Mouse (Mus musculus): ENCODE measurements around the gene Vapb. TPM values are rescaled to one million over a fixed set of nuclear protein-coding genes. Genes with fewer than 3 reads are reported as not detected.

Gene Vapb
- polyA plus RNA-seq, 1 experiment from 2014 or later, result 4.7 TPM

- Histone ChIP-seq H3K27ac (ENCODE audit: low read depth) (peak overlapping the region; percentile 30; the same call in 1 of the 2 replicates), H3K4me3 (ENCODE audit: low read depth, low read length) (no peak overlapping the region), H3K4me1 (ENCODE audit: insufficient read depth) (peaks cover 4% of the 10 kb centered on the region; the same call in 1 of the 2 replicates), H3K4me2 (ENCODE audit: low read depth, low read length) (no peak overlapping the region), H3K9me3 (ENCODE audit: low read length) (no peaks in the 10 kb centered on the region), H3K9ac (replicated peaks) (no peak overlapping the region), H3K27me3 (ENCODE audit: insufficient read depth, low read length) (no peaks in the 10 kb centered on the region), H3K36me3 (replicated peaks; ENCODE audit: insufficient read depth, low read length) (no peaks in the 10 kb centered on the region)
- no peak for DNase-seq
- no peak for TF ChIP-seq EP300 (IDR thresholded peaks at IDR 0.05; ENCODE audit: low read depth)
- TF ChIP-seq CTCF (IDR thresholded peaks at IDR 0.05; ENCODE audit: low read depth), result no peak
- 53% methylated on average over 21 of the region's 21 CpGs for WGBS (ENCODE audit: insufficient replicate concordance)
- ATAC-seq, result no peak
Measured at GRCm38 (mm10) chr2:173794531-173795510, 57.5 kb downstream of the Vapb start.

GRCm38 (mm10) chr2:173795801-173796673 lies 58.7 kb downstream of the Vapb start:
- H3K4me1 ChIP-seq (ENCODE audit: insufficient read depth), result no peaks in the 10 kb centered on the region
- H3K4me2 ChIP-seq (ENCODE audit: low read depth, low read length), result no peak overlapping the region
- TF ChIP-seq CTCF (IDR thresholded peaks at IDR 0.05; ENCODE audit: low read depth) (no peak), EP300 (IDR thresholded peaks at IDR 0.05; ENCODE audit: low read depth) (no peak)
- no peak overlapping the region for H3K4me3 ChIP-seq (ENCODE audit: low read depth, low read length)
- H3K36me3 ChIP-seq (replicated peaks; ENCODE audit: insufficient read depth, low read length), result no peaks in the 10 kb centered on the region
- H3K9me3 ChIP-seq (ENCODE audit: low read length), result no peaks in the 10 kb centered on the region
- DNase-seq, result no peak
- WGBS (ENCODE audit: insufficient replicate concordance), result 63% methylated on average over 15 of the region's 15 CpGs
- no peak overlapping the region for H3K9ac ChIP-seq (replicated peaks)
- no peak for ATAC-seq
- H3K27ac ChIP-seq (ENCODE audit: low read depth), result no peak overlapping the region
- H3K27me3 ChIP-seq (ENCODE audit: insufficient read depth, low read length), result no peaks in the 10 kb centered on the region

- no peak overlapping the region for H3K4me3 ChIP-seq (ENCODE audit: low read depth, low read length)
- H3K27me3 ChIP-seq (ENCODE audit: insufficient read depth, low read length), result no peaks in the 10 kb centered on the region
- TF ChIP-seq CTCF (IDR thresholded peaks at IDR 0.05; ENCODE audit: low read depth) (no peak), EP300 (IDR thresholded peaks at IDR 0.05; ENCODE audit: low read depth) (no peak)
- no peak overlapping the region for H3K9ac ChIP-seq (replicated peaks)
- WGBS (ENCODE audit: insufficient replicate concordance), result 59% methylated on average over 4 of the region's 4 CpGs
- H3K4me2 ChIP-seq (ENCODE audit: low read depth, low read length), result no peak overlapping the region
- no peaks in the 10 kb centered on the region for H3K9me3 ChIP-seq (ENCODE audit: low read length)
- no peak overlapping the region for H3K27ac ChIP-seq (ENCODE audit: low read depth)
- DNase-seq, result no peak
- H3K36me3 ChIP-seq (replicated peaks; ENCODE audit: insufficient read depth, low read length), result no peaks in the 10 kb centered on the region
- ATAC-seq, result no peak
- no peaks in the 10 kb centered on the region for H3K4me1 ChIP-seq (ENCODE audit: insufficient read depth)
Measured at GRCm38 (mm10) chr2:173796674-173796963, 59.3 kb downstream of the Vapb start.

DNA sequence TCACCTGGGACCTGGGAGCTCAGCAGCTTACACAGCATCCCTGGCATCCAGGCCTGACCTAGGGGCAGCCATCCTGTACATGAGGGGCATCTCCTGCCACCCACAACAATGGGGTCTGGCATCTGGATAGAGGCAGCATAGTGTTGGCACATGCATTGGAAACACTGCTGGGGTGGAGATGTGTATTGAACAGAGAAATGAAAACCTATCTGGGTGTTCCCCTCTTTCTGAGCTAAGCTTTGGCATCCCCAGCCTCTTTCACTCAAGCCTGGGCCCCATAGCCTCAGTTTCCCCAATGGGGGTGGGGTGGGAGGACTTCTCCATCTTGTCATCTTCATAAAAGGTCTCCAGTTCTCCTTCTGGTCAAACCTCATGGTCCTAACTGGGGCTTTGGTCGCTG lies 62.2 kb downstream of the Vapb start:
- DNase-seq, result no peak
- H3K27ac ChIP-seq (ENCODE audit: low read depth), result no peak overlapping the region
- no peak overlapping the region for H3K4me3 ChIP-seq (ENCODE audit: low read depth, low read length)
- 79% methylated on average over 1 of the region's 1 CpGs for WGBS (ENCODE audit: insufficient replicate concordance)
- H3K27me3 ChIP-seq (ENCODE audit: insufficient read depth, low read length), result no peaks in the 10 kb centered on the region
- H3K36me3 ChIP-seq (replicated peaks; ENCODE audit: insufficient read depth, low read length), result no peaks in the 10 kb centered on the region
- H3K4me2 ChIP-seq (ENCODE audit: low read depth, low read length), result no peak overlapping the region
- H3K9me3 ChIP-seq (ENCODE audit: low read length), result no peaks in the 10 kb centered on the region
- TF ChIP-seq CTCF (IDR thresholded peaks at IDR 0.05; ENCODE audit: low read depth) (no peak), EP300 (IDR thresholded peaks at IDR 0.05; ENCODE audit: low read depth) (no peak)
- ATAC-seq, result no peak
- no peak overlapping the region for H3K9ac ChIP-seq (replicated peaks)
- H3K4me1 ChIP-seq (ENCODE audit: insufficient read depth), result no peaks in the 10 kb centered on the region

DNA sequence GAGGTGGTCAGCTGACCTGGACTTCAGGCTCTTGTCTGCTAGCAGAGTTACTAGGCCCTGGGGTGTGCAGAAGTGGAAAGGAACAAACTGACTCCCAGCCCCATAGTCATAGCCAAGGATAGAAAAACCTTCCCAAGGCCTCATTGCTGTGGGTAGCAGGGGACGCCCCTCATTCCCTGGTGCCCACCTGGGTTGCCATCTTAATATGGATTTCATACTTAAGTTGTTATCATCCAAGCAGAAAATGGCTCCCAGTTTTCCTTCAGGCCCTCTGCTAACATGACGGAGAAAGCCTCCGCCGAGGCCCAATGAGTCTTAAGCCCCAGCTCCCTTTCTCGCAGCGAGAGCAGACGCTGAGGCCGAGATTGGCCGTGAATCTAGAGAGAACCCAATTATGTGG lies 63.3 kb downstream of the Vapb start:
- Histone ChIP-seq H3K9me3 (ENCODE audit: low read length) (no peaks in the 10 kb centered on the region), H3K9ac (replicated peaks) (no peak overlapping the region), H3K36me3 (replicated peaks; ENCODE audit: insufficient read depth, low read length) (no peaks in the 10 kb centered on the region), H3K27me3 (ENCODE audit: insufficient read depth, low read length) (no peaks in the 10 kb centered on the region), H3K4me1 (ENCODE audit: insufficient read depth) (no peaks in the 10 kb centered on the region), H3K4me3 (ENCODE audit: low read depth, low read length) (no peak overlapping the region), H3K27ac (ENCODE audit: low read depth) (no peak overlapping the region), H3K4me2 (ENCODE audit: low read depth, low read length) (no peak overlapping the region)
- TF ChIP-seq EP300 (IDR thresholded peaks at IDR 0.05; ENCODE audit: low read depth) (no peak), CTCF (IDR thresholded peaks at IDR 0.05; ENCODE audit: low read depth) (no peak)
- no peak for ATAC-seq
- DNase-seq, result no peak
- 87% methylated on average over 9 of the region's 9 CpGs for WGBS (ENCODE audit: insufficient replicate concordance)

DNA sequence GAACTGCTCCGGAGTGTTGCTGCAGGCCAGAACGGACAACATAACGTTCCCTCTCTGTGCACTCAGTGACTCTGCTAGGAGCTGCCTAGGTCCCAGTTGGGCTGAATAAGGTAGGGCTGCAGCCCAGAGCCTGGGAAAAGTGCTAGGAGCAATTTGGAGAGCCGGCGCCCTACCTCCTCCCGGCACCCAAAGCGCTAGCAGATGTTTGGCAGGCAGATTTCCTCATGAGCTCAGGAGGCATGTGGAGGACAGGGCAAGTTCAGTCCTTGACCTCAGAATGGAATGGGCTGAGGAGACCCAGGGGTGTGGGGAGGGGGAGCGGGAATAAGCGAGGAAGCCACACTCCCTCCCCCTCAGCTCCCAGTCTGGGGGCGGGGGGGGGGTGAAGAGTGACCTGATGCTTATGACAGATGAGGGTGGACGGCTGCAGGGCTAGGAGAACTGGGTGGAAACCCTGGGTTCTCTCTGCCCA lies 64.1 kb downstream of the Vapb start:
- Histone ChIP-seq H3K27ac (ENCODE audit: low read depth) (no peak overlapping the region), H3K4me3 (ENCODE audit: low read depth, low read length) (no peak overlapping the region), H3K27me3 (ENCODE audit: insufficient read depth, low read length) (no peaks in the 10 kb centered on the region), H3K9ac (replicated peaks) (no peak overlapping the region), H3K4me2 (ENCODE audit: low read depth, low read length) (no peak overlapping the region), H3K4me1 (ENCODE audit: insufficient read depth) (no peaks in the 10 kb centered on the region), H3K9me3 (ENCODE audit: low read length) (no peaks in the 10 kb centered on the region), H3K36me3 (replicated peaks; ENCODE audit: insufficient read depth, low read length) (no peaks in the 10 kb centered on the region)
- ATAC-seq (no peak), DNase-seq (no peak)
- WGBS (ENCODE audit: insufficient replicate concordance), result 58% methylated on average over 11 of the region's 11 CpGs
- TF ChIP-seq CTCF (IDR thresholded peaks at IDR 0.05; ENCODE audit: low read depth) (no peak), EP300 (IDR thresholded peaks at IDR 0.05; ENCODE audit: low read depth) (no peak)

Data from liver, postnatal 0 days (tissue).